Mouse (Mus musculus): ENCODE measurements around the gene Naa15. TPM values are rescaled to one million over a fixed set of nuclear protein-coding genes. Genes with fewer than 3 reads are reported as not detected.

Gene Naa15
- 9.9 and 15.0 TPM in 2 replicates for polyA plus RNA-seq (2012; rRNA removed)

DNA sequence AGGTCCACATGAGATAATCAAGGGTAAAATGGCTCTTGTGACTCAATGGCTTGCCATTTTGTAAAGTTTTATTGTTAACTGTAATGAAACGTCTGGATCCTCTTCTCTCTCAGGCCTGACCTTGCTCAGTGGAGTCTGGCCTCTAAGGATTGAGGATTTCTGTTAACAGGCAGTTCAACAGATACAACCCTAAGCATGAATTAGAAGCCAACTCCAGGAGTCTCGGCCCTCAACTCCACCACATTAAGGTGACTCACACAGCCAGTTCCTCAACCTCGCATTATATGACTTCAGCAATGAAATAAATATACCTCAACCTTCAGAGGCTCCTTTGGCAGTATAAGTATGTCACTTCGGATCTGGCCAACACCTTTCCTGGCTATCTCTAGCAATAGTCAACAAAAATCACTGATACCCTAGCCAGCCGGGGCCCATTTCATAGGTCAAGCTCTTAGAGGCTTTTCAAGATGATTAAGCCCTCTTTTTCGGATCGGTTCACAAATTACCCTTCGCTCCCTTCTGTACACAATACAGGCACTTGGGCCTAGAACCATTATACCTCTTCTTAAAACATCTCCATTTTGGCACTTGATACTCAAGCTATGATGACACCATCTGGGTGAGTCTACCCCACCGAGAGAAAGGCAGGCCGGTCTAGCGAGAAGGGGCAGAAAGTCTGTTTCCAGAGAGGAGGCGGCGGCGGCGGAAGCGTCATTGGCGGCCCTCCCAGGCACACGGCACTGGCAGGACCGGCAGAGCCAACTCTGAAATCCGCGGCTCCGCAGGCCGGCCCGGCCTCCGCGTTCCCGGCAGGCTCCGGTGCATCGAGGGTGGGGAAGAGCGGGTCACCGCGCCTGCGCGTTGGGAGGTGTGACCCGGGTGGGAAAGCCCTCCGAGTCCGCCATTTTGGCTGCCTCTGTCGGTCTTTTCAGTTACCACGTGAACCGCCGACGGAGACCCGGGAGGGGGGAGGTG is at the start of gene Naa15:
TSS of gene Naa15 (plus strand) at position 51 of the 975 bp plus-strand sequence.
- peak within 1 kb of the TSS; percentile 94 for H3K4me3 ChIP-seq (ENCODE audit: control insufficient read depth, low read depth, low read length)
- peak; percentile 79 for TF ChIP-seq POLR2A (IDR thresholded peaks at IDR 0.05; ENCODE audit: control insufficient read depth, low read depth, low read length)
- TF ChIP-seq CTCF (IDR thresholded peaks at IDR 0.05; ENCODE audit: control insufficient read depth, insufficient read depth, insufficient replicate concordance, low read depth, low read length): no peak
- no peaks in the 10 kb centered on the region for H3K27me3 ChIP-seq (ENCODE audit: control insufficient read depth, insufficient read depth, low read length)
- no peaks in the 10 kb centered on the region for H3K36me3 ChIP-seq (ENCODE audit: control insufficient read depth, insufficient read depth, low read length)
- H3K4me1 ChIP-seq (ENCODE audit: control insufficient read depth, insufficient read depth, low read length): peaks cover 2% of the 10 kb centered on the region; the same call in 1 of the 2 replicates
- H3K27ac ChIP-seq (ENCODE audit: control insufficient read depth, insufficient read depth, low read depth, low read length): peak within 1 kb of the TSS; percentile 98

DNA sequence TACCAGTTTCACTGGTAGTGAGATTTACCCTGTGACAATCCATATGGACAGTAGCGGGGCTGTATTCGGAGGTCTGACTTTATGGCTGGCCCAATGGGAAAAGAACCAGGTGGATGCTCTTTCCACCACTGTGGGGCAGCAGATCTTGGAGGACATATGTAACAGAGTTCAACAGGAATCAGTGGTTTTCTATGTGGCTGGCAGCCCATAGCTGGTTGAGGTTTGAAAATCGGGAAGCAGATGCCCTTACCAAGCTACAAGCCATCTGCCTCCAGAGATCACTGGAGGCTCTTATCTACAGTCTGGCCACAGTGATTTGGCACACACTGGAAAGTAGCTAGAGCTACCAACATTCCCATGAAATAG is 49.4 kb upstream of the Naa15 start:
- Histone ChIP-seq H3K27me3 (ENCODE audit: control insufficient read depth, insufficient read depth, low read length) (no peaks in the 10 kb centered on the region), H3K4me3 (ENCODE audit: control insufficient read depth, low read depth, low read length) (no peak overlapping the region), H3K27ac (ENCODE audit: control insufficient read depth, insufficient read depth, low read depth, low read length) (no peak overlapping the region), H3K36me3 (ENCODE audit: control insufficient read depth, insufficient read depth, low read length) (no peaks in the 10 kb centered on the region), H3K4me1 (ENCODE audit: control insufficient read depth, insufficient read depth, low read length) (peaks cover 3% of the 10 kb centered on the region; the same call in 1 of the 2 replicates)
- no peak for TF ChIP-seq POLR2A (IDR thresholded peaks at IDR 0.05; ENCODE audit: control insufficient read depth, low read depth, low read length)
- no peak for TF ChIP-seq CTCF (IDR thresholded peaks at IDR 0.05; ENCODE audit: control insufficient read depth, insufficient read depth, insufficient replicate concordance, low read depth, low read length)

DNA sequence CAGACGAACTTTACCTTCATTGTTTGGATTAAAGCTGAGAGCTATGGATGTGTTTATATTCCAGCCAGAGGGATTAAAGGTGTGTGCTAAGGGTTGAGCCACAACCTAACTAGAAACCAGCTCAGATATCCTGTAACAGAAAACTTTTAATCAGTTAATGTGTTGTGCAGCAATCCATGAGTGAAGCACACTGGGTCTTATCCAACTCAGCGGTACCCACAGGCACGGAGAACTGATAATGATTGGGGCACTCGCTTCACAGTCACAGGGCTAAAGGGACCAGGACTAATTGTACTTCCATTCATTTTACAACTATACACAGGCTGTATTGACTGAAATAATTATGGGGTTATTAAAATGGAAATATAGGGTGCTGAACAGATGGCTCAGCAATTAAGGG is 48.0 kb upstream of the Naa15 start:
- Histone ChIP-seq H3K36me3 (ENCODE audit: control insufficient read depth, insufficient read depth, low read length) (no peaks in the 10 kb centered on the region), H3K4me3 (ENCODE audit: control insufficient read depth, low read depth, low read length) (no peak overlapping the region), H3K27me3 (ENCODE audit: control insufficient read depth, insufficient read depth, low read length) (no peaks in the 10 kb centered on the region), H3K27ac (ENCODE audit: control insufficient read depth, insufficient read depth, low read depth, low read length) (no peak overlapping the region), H3K4me1 (ENCODE audit: control insufficient read depth, insufficient read depth, low read length) (no peaks in the 10 kb centered on the region)
- TF ChIP-seq CTCF (IDR thresholded peaks at IDR 0.05; ENCODE audit: control insufficient read depth, insufficient read depth, insufficient replicate concordance, low read depth, low read length) (no peak), POLR2A (IDR thresholded peaks at IDR 0.05; ENCODE audit: control insufficient read depth, low read depth, low read length) (no peak)

DNA sequence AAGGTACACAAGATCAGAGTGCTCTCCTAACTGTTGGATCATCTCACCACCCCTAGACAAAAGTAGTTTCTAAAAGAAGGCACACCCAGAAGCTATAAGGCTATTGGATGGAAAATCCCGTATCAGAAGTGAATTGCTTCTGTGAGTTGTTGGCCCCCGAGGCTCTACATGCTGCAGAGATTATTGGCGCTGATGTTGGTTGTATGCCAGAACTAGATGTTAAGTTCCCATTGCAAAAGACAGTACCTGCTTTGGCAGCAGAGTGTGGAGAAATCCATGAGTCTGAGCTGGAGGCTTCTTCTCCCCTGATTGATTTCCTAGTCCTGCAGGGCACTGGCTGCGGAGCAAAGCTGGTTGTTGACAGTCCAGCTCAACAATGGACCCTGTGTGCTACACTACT is 46.9 kb upstream of the Naa15 start:
- H3K4me1 ChIP-seq (ENCODE audit: control insufficient read depth, insufficient read depth, low read length): no peaks in the 10 kb centered on the region
- TF ChIP-seq POLR2A (IDR thresholded peaks at IDR 0.05; ENCODE audit: control insufficient read depth, low read depth, low read length) (no peak), CTCF (IDR thresholded peaks at IDR 0.05; ENCODE audit: control insufficient read depth, insufficient read depth, insufficient replicate concordance, low read depth, low read length) (no peak)
- no peaks in the 10 kb centered on the region for H3K27me3 ChIP-seq (ENCODE audit: control insufficient read depth, insufficient read depth, low read length)
- H3K27ac ChIP-seq (ENCODE audit: control insufficient read depth, insufficient read depth, low read depth, low read length): no peak overlapping the region
- no peak overlapping the region for H3K4me3 ChIP-seq (ENCODE audit: control insufficient read depth, low read depth, low read length)
- H3K36me3 ChIP-seq (ENCODE audit: control insufficient read depth, insufficient read depth, low read length): no peaks in the 10 kb centered on the region

DNA sequence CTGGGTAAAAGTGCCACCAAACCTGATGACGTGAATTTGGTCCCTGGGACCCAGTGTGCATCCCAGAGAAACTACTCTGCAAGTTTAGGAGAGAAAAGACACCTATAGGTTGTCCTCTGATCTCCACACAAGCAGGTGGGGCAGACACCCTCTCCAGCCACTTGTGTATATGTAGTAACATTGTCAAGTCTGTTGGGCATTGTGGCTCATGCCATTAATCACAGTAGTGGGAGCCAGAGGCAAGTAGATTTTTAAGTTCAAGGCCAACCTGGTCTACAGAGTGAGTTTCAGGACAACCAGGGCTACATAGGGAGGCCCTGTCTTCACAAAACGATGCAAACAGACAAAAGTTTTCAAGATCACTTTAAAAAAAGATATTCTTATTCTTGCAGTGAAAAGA is 43.1 kb upstream of the Naa15 start:
- Histone ChIP-seq H3K4me3 (ENCODE audit: control insufficient read depth, low read depth, low read length) (no peak overlapping the region), H3K27me3 (ENCODE audit: control insufficient read depth, insufficient read depth, low read length) (no peaks in the 10 kb centered on the region), H3K4me1 (ENCODE audit: control insufficient read depth, insufficient read depth, low read length) (no peaks in the 10 kb centered on the region), H3K27ac (ENCODE audit: control insufficient read depth, insufficient read depth, low read depth, low read length) (no peak overlapping the region), H3K36me3 (ENCODE audit: control insufficient read depth, insufficient read depth, low read length) (no peaks in the 10 kb centered on the region)
- no peak for TF ChIP-seq POLR2A (IDR thresholded peaks at IDR 0.05; ENCODE audit: control insufficient read depth, low read depth, low read length)

DNA sequence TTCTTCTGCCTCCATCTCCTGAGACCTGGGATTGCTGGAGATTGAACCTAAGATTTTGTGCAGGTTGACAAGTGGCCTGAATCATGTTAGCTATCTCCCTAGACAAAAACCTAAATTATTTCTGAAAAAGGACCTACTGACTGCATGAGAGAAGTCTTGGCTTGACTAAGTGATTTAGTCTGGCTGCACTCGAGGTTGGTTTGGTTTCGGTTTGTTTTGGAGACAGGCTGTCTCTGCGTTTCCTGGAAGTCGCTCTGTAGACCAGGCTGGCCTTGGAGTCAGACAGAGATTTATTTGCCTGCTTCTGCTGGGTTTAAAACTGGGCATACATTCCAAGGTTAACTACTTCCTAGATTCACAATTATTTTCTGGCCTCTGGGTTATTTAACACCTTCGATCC is 42.1 kb upstream of the Naa15 start:
- no peak overlapping the region for H3K4me3 ChIP-seq (ENCODE audit: control insufficient read depth, low read depth, low read length)
- H3K27me3 ChIP-seq (ENCODE audit: control insufficient read depth, insufficient read depth, low read length): no peaks in the 10 kb centered on the region
- H3K36me3 ChIP-seq (ENCODE audit: control insufficient read depth, insufficient read depth, low read length): no peaks in the 10 kb centered on the region
- no peaks in the 10 kb centered on the region for H3K4me1 ChIP-seq (ENCODE audit: control insufficient read depth, insufficient read depth, low read length)
- no peak overlapping the region for H3K27ac ChIP-seq (ENCODE audit: control insufficient read depth, insufficient read depth, low read depth, low read length)
- TF ChIP-seq CTCF (IDR thresholded peaks at IDR 0.05; ENCODE audit: control insufficient read depth, insufficient read depth, insufficient replicate concordance, low read depth, low read length): no peak
- no peak for TF ChIP-seq POLR2A (IDR thresholded peaks at IDR 0.05; ENCODE audit: control insufficient read depth, low read depth, low read length)

DNA sequence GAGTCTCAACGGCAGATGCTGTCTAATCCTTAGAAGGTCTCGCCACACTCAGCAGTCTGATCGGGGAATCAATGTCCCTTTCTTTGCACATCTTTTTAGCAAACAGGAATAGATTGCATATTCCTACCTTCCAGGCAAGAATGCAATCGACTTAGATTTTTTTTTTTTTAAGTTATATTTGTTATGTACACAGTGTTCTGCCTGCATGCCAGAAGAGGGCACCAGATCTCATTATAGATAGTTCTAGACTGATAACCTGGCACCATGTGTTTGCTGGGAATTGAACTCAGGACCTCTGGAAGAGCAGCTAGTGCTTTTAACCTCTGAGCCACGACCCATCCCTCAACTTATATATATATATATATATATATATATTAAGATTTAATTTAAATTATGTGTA is 41.4 kb upstream of the Naa15 start:
- no peak for TF ChIP-seq CTCF (IDR thresholded peaks at IDR 0.05; ENCODE audit: control insufficient read depth, insufficient read depth, insufficient replicate concordance, low read depth, low read length)
- no peak for TF ChIP-seq POLR2A (IDR thresholded peaks at IDR 0.05; ENCODE audit: control insufficient read depth, low read depth, low read length)
- H3K4me3 ChIP-seq (ENCODE audit: control insufficient read depth, low read depth, low read length): no peak overlapping the region
- peaks cover 3% of the 10 kb centered on the region for H3K4me1 ChIP-seq (ENCODE audit: control insufficient read depth, insufficient read depth, low read length)
- H3K36me3 ChIP-seq (ENCODE audit: control insufficient read depth, insufficient read depth, low read length): no peaks in the 10 kb centered on the region
- no peak overlapping the region for H3K27ac ChIP-seq (ENCODE audit: control insufficient read depth, insufficient read depth, low read depth, low read length)
- H3K27me3 ChIP-seq (ENCODE audit: control insufficient read depth, insufficient read depth, low read length): no peaks in the 10 kb centered on the region
